Mouse (Mus musculus) urinary bladder, postnatal 10 days (tissue): ENCODE measurements around the gene Hkdc1.

Source experiments
- DNase-seq: peaks from one replicate; pipeline ENCODE4 v3.0.0; 2022; ENCODE audit warnings: low spot score

Hkdc1 gene

DNA sequence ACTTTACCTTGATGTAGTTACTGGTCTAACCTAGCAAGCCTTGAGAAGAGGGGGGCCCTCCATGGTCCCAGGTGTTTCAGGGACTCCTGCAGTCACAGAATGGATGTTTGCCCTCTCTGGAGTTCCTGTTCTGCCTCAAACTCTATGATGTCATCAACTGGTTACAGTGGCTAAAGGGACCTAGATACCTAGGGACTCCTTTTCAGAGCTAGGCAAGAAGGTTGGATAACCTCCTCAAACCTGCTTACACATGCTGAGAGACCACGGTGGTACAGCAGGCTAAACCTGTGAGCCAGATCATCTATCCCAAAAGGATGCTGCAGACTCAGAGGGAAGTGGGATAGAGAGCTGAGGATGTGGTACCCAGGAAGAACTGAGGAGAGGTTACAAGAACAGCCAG, 42.5 kb downstream of the Hkdc1 start, which contains the start of gene Hk1:
Gene Hk1, minus strand, starts transcription at position 101 of the 400 bp plus-strand sequence.
- DNase-seq, result no peak

- DNase-seq, result no peak
Observed at GRCm38 (mm10) chr10:62358827-62359226, 63.5 kb downstream of the Hkdc1 start.

DNA sequence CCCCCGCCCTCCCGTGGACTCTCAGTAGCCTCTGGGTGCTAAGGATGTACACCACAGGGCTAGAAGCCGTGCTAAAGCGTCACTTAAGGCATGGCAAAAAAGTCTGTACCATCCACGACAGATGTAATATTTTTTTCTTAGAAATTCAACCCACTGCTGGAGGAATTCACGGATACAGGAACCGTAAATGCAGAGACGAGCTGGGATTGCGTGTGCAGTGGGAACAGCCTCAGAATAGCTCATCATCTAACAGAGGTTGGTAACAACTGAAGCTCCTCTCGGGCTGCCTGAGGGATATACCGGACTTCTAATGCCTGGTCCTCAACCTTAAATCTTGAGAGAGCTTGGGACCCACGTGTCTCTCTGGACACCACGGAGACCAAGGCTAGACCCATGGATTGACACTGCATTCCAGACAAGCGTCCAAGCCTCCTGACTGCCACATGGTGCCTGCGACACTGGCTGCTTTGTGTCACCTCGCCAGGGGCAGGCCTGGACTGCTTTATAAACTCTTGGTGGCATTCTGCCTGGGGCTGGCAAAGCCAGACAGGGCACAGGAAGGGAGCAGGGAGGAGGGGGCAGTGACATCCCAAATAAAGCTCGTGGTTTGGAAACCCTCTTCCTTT, 66.1 kb downstream of the Hkdc1 start:
- DNase-seq, result no peak

DNA sequence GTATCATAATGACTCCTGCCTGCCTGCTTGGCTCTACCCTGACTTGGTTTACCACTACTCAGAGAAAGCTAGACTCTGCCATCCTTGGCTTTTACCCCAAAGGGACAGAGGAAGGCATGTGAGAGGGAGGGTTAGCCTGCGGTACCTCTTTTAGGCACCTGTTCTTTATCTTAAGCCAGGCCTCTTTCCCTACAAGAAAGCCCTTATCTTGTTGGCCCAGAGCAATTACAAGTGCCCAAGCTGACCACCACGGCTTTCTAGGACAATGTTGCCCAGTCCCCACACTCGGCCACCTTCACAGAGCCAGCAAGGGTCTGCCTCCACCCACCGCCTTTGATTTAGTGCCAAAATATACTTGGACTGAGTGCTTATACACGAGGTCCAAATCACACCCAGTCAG, 77.1 kb downstream of the Hkdc1 start:
- DNase-seq, result no peak

- no peak for DNase-seq
Observed at GRCm38 (mm10) chr10:62344004-62344752, 78.1 kb downstream of the Hkdc1 start.

GRCm38 (mm10) chr10:62342512-62342911, 79.8 kb downstream of the Hkdc1 start:
- no peak for DNase-seq

- no peak for DNase-seq
Observed at GRCm38 (mm10) chr10:62341956-62342355, 80.3 kb downstream of the Hkdc1 start.

- DNase-seq, result no peak
Observed at GRCm38 (mm10) chr10:62340991-62341390, 81.3 kb downstream of the Hkdc1 start.

- DNase-seq, result peak; percentile 93
Observed at GRCm38 (mm10) chr10:62340095-62340731, 82.1 kb downstream of the Hkdc1 start.

DNA sequence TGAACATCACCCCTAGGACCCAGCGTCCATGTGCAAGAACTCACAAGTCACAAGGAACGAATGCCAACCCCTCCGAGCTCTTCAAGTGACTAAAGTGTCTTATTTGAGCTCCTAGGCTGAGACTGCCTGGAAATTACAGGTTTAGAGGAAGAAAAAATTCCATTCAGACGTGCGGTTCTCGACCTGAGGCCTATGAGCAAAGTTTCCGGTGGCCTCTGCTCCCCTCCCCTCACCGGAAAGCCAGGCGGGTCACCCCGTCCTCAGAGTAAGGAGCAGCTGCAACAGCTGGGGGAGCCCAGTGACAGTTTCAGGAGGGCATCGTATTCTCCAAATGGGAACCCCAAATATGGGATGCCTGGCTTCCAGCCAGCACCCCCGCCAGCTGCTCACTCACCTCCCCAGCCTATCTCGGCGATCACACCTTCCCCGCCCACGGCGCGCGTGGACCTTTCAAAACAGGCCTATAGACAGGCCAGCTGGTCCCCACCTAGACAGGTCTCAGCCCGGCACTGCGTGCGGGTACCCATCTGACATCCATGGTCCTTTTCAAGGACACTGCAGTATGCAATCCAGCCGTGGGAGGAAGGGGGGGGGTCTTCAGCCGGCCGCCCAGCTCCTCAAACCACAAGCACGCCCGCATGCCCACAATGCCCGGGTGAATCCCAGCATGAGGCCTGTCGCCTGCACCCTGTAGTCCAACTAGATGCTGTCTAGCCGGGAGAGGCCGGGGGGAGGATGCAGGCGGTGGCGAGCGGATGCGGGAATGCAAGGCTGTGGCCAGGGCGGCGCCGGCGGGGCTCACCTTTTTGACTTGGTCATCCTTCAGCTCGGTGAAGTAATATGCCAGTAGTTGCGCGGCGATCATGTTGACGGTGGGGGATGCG, 82.8 kb downstream of the Hkdc1 start:
- no peak for DNase-seq

DNA sequence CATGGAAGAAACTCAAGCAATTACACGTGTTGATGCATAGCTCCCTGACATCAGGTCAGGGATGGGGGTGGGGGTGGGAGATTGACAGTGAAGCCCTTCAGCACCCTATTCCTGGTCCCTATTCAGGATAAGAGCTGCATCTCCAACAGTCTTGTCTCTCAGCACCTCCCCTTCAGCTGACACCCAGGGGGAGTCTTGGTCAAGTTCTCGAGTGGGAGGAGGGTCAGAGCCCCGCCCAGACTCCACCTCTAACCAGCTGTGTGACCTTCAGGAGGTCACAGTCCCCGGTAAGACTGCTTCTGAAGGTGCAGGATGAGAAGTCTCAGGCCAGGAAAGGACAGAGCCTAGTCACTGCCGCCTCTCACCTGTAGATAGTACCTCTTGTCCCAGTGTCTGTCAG, 83.7 kb downstream of the Hkdc1 start:
- DNase-seq, result no peak

DNA sequence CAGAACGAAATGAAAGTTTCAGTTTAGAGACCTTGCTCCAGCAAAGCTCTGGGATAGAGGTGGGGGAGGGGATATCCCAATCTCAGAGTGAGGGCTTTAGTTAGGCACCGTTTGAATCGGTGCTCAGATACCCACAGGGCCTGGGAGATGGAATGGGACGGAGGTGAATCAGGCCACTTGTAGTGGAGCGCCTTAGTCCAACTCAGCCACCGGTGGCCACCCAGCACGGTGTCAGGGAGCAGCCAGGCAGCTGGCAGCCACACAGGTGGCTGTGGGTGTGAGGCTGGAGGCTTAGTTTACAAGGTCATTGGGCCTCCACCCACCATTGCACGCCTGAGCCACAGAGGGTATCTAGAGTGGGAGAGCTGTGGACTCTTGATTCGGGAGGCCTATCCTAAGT, 84.1 kb downstream of the Hkdc1 start:
- no peak for DNase-seq

DNA sequence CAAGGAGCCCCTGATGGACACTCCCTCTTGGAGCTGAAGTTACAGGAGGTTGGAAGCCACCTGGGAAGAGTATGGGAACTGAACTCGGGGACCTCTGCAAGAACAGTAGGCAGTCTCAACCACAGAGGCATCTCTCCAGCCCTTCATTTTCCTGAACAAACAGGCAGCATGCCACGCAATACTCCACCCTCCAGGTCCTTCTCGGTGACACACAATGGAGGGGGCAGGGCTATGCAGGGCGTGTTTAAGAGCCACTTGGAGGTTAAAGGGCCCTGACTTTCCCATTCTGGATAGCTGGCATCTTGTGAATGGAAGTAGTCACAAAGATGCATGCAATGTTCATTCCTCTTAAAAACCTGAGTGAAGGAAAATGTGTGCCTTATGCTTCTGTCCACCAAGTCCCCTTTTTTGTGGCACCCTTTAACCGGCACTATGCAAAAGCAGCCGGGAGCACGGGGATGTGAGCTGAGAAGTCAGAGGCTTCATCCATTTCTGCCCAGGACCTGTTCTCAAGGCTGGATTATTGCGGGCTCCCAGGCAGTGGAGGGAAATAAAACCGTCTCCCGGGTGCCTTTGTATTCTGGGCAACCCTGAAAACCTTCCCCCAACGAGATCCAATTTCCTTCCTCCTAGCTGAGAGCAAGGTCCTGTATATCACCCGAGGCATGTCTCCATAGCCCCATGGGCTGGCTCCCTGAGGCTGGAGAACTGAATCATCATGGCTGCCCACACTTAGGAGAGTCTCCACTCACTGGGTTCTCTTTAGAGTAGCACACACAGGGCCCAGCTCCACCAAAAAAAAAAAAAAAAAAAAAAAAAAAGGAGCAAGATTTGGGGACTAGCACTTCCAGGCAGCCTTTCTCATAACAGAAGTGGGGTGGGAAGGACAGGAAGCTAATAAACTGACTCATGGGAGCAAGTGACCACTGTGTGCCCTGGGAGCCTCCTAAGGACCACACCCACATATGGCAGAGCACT, 85.4 kb downstream of the Hkdc1 start:
- no peak for DNase-seq

- no peak for DNase-seq
Observed at GRCm38 (mm10) chr10:62335423-62335776, 86.9 kb downstream of the Hkdc1 start.

- no peak for DNase-seq
Observed at GRCm38 (mm10) chr10:62334686-62335422, 87.4 kb downstream of the Hkdc1 start.

- no peak for DNase-seq
Observed at GRCm38 (mm10) chr10:62333269-62333668, 89.0 kb downstream of the Hkdc1 start.
